Mouse (Mus musculus) embryonic facial prominence, embryonic 11.5 days (tissue): Measurements from ENCODE around the gene Rbms1. TPM values are rescaled to one million over a fixed set of nuclear protein-coding genes. Genes with fewer than 3 reads are reported as not detected.

Source experiments
- ATAC-seq: fragments of 200-750 bp; cut with Nextera tagmentation; replicated peaks from 2 replicates; pipeline ENCODE4 v1.8.0; 2017; ENCODE audit warnings: low read depth; ENCODE audit not compliant: insufficient number of reproducible peaks, low FRiP score, low TSS enrichment
- DNase-seq: peaks from one replicate; pipeline ENCODE4 v3.0.0-alpha.2; 2015; ENCODE audit warnings: low spot score
- H3K27ac ChIP-seq: fragments of 300-500 bp; sonication (generic); replicated peaks from 2 replicates; pipeline ENCODE4 v1.5.1; 2014; ENCODE audit warnings: mild to moderate bottlenecking, low read depth, low read length, control low read depth
- H3K27me3 ChIP-seq: fragments of 300-500 bp; sonication (generic); 2 replicates; pipeline ENCODE4 v1.6.1; 2014; ENCODE audit warnings: mild to moderate bottlenecking, low read length, moderate library complexity, mixed read lengths; ENCODE audit not compliant: control insufficient read depth, insufficient read depth
- H3K36me3 ChIP-seq: fragments of 300-500 bp; sonication (generic); replicated peaks from 2 replicates; pipeline ENCODE4 v1.6.1; 2014; ENCODE audit warnings: low read depth, mild to moderate bottlenecking, low read length, moderate library complexity, mixed read lengths; ENCODE audit not compliant: control insufficient read depth, insufficient read depth
- H3K4me1 ChIP-seq: fragments of 300-500 bp; sonication (generic); 2 replicates; pipeline ENCODE4 v1.6.1; 2014; ENCODE audit warnings: low read length, mixed read lengths; ENCODE audit not compliant: control insufficient read depth, insufficient read depth
- H3K4me2 ChIP-seq: fragments of 300-500 bp; sonication (generic); 2 replicates; pipeline ENCODE4 v1.6.1; 2014; ENCODE audit warnings: low read depth, mild to moderate bottlenecking, control low read depth, low read length, moderate library complexity
- H3K4me3 ChIP-seq: fragments of 300-500 bp; sonication (generic); 2 replicates; pipeline ENCODE4 v1.5.1; 2014; ENCODE audit warnings: low read depth, low read length, control low read depth
- H3K9ac ChIP-seq: fragments of 300-500 bp; sonication (generic); replicated peaks from 2 replicates; pipeline ENCODE4 v1.6.1; 2014; ENCODE audit warnings: mild to moderate bottlenecking, control low read depth, low read length
- H3K9me3 ChIP-seq: fragments of 300-500 bp; sonication (generic); replicated peaks from 2 replicates; pipeline ENCODE4 v1.6.1; 2016; ENCODE audit warnings: mild to moderate bottlenecking, low read length, inconsistent platforms, mixed read lengths; ENCODE audit not compliant: control insufficient read depth
- WGBS: fragments of 180-500 bp; shearing (Covaris S2); extraction: QIAGEN DNeasy Blood & Tissue Kit; methylation state at CpG from one replicate; pipeline ENCODE4 v1.1.7; 2014; 5-methylcytosine and 5-hydroxymethylcytosine counted together
- polyA plus RNA-seq: library from polyadenylated mRNA; unstranded; fragments of >200 nt; fragmentation: Nextera tagmentation; extraction: Ambion mirVana; gene quantifications from 2 replicates; pipeline ENCODE4 v1.2.1, GENCODE M21; 2014

The Rbms1 gene
- polyA plus RNA-seq, 1 experiment from 2014 or later = 103 TPM

DNA sequence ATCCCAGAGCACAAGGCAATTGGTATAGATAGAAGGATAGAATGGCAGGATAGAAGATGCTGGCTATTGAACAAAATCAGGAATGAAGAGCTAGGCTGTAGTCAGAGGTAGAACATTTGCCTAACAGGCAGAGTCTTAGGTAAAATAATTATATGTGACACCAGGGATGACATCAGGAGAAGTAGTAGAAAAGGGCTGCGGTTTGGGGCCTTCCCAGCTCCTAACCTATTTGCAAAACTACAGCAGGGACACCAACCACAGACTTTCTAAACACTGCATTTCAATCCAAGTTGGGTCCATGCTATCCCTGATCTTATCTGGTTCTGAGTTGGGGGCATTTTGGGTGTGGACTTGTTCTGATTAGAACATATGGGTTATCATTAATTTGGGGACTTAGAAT, 118.7 kb downstream of the Rbms1 start:
- H3K4me2 ChIP-seq = no peak overlapping the region
- no peak overlapping the region for H3K27ac ChIP-seq
- ATAC-seq (no peak), DNase-seq (no peak)
- H3K9ac ChIP-seq = no peak overlapping the region
- no peaks in the 10 kb centered on the region for H3K9me3 ChIP-seq
- H3K4me3 ChIP-seq = no peak overlapping the region
- WGBS = 100% methylated on average over 1 of the region's 1 CpGs
- H3K4me1 ChIP-seq = no peaks in the 10 kb centered on the region; the same call in 1 of the 2 replicates
- no peaks in the 10 kb centered on the region for H3K27me3 ChIP-seq
- H3K36me3 ChIP-seq = no peaks in the 10 kb centered on the region

DNA sequence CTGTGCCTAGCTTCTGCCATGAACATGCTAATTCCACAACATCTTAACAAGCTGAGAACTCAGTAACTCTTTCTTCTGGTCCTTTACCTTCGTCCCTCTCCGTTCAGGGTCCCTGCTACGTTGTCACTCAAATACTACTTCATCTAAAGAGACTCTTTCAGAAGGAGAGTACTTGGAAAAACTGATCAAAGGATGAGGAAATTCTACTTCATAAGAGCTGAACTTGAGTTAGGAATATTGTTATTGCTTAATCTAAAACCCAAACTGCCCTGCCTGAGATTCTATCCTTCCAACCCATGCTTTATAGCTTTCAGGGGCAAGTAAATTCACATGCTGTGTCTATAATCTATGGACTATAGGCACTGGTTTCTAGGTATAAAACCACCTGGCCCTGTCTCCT, 119.4 kb downstream of the Rbms1 start:
- Histone ChIP-seq H3K36me3 (no peaks in the 10 kb centered on the region), H3K4me1 (no peaks in the 10 kb centered on the region; the same call in 1 of the 2 replicates), H3K9ac (no peak overlapping the region), H3K4me2 (no peak overlapping the region), H3K9me3 (no peaks in the 10 kb centered on the region), H3K27me3 (no peaks in the 10 kb centered on the region), H3K4me3 (no peak overlapping the region), H3K27ac (no peak overlapping the region)
- DNase-seq = no peak
- 83% methylated on average over 3 of the region's 3 CpGs for WGBS
- ATAC-seq = no peak

DNA sequence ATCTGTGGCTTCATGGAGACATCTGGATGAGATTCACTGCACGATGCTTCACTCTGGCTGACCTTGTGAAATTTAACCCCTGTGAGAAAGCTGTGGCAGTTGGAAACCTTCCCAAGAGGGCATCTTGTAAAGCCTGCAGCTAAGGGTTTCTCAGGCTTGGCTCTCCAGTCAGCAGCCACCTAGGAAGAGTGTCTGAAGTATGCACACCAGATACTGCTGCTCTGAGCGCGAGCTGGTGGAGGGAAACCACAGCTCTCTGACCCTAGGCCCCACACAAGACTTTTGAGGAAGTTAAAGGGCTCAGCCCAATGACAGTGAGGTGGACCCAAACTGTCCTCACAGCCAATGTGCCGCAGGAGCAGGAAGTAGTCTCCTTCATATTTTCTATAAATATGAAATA, 120.0 kb downstream of the Rbms1 start:
- no peak overlapping the region for H3K4me3 ChIP-seq
- no peaks in the 10 kb centered on the region for H3K36me3 ChIP-seq
- WGBS = 40% methylated on average over 4 of the region's 4 CpGs
- no peak overlapping the region for H3K27ac ChIP-seq
- H3K9me3 ChIP-seq = no peaks in the 10 kb centered on the region
- no peaks in the 10 kb centered on the region; the same call in 1 of the 2 replicates for H3K4me1 ChIP-seq
- H3K4me2 ChIP-seq = no peak overlapping the region
- ATAC-seq (no peak), DNase-seq (peak; percentile 64)
- H3K9ac ChIP-seq = no peak overlapping the region
- H3K27me3 ChIP-seq = no peaks in the 10 kb centered on the region

DNA sequence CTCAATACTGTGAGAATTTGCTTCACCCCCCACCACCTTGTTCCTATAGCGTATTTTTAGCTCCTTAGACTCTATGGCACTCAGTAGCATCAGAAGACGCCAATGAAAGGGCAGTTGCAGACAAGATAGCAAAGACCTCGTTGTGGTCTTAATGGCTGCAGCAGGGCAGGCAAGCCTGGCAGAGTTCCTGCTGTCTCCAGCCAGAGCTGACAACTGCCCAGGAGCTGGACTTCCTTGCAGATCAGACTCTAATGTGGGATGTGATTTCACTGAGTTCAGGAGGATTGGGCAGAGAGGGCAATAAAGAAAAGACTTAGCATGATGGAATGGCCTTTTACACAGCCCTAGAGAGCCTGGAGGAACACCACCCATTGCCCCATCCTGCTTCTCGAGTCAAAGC, 122.1 kb downstream of the Rbms1 start:
- 83% methylated on average over 4 of the region's 4 CpGs for WGBS
- DNase-seq (no peak), ATAC-seq (no peak)
- Histone ChIP-seq H3K4me2 (no peak overlapping the region), H3K36me3 (no peaks in the 10 kb centered on the region), H3K9me3 (no peaks in the 10 kb centered on the region), H3K4me1 (no peaks in the 10 kb centered on the region; the same call in none of the 2 replicates), H3K27ac (no peak overlapping the region), H3K9ac (no peak overlapping the region), H3K27me3 (no peaks in the 10 kb centered on the region), H3K4me3 (no peak overlapping the region)

DNA sequence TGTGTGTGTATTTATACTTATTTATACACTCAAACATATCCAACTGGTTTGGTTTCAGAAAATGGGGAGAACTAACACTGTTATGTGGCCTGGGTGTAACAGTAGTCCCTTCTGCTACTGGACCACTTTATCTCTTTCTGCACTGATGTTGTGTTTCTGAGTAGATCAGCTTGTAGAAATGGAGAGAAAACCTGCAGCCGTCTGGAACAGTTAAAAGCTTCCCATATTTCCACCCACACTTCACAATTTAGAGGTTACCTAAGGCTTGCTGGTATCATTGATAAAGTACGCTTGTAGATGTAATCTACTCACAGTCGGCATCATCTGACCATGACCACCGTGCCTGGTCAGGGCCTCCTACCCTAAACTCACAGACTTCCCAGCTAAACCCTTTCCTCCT, 123.5 kb downstream of the Rbms1 start:
- no peak for ATAC-seq

DNA sequence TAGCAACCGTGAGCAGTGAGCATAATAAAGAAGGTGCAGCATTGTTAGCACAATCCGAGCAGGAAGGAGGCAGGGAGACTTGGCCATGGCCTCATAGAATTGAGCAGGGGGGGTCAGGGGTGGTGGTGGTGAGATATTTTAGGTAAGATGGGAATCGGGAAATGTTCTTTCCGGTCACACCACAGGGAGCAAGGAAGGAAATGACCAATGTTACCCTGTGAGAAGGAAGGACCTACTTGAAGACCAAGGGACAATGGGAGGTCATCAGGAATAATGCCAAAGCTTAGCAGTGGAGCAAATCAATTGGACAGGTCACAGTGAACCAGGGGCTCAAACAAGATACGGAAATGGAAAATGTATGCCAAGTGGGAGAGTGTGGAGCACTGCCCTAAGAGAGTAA, 124.1 kb downstream of the Rbms1 start:
- no peak for ATAC-seq
- H3K4me2 ChIP-seq = no peak overlapping the region
- no peak overlapping the region for H3K27ac ChIP-seq
- H3K9ac ChIP-seq = no peak overlapping the region
- no peak overlapping the region for H3K4me3 ChIP-seq
- no peaks in the 10 kb centered on the region for H3K9me3 ChIP-seq
- H3K27me3 ChIP-seq = no peaks in the 10 kb centered on the region
- WGBS = 78% methylated on average over 5 of the region's 5 CpGs
- no peaks in the 10 kb centered on the region; the same call in none of the 2 replicates for H3K4me1 ChIP-seq
- no peak for DNase-seq
- H3K36me3 ChIP-seq = no peaks in the 10 kb centered on the region

More for the DNA sequence above, 123.5 kb downstream of the Rbms1 start:
- Histone ChIP-seq H3K27ac (no peak overlapping the region), H3K36me3 (no peaks in the 10 kb centered on the region), H3K4me1 (no peaks in the 10 kb centered on the region; the same call in none of the 2 replicates), H3K4me3 (no peak overlapping the region), H3K9me3 (no peaks in the 10 kb centered on the region), H3K27me3 (no peaks in the 10 kb centered on the region), H3K4me2 (no peak overlapping the region), H3K9ac (no peak overlapping the region)
- DNase-seq = no peak
- 89% methylated on average over 4 of the region's 4 CpGs for WGBS

DNA sequence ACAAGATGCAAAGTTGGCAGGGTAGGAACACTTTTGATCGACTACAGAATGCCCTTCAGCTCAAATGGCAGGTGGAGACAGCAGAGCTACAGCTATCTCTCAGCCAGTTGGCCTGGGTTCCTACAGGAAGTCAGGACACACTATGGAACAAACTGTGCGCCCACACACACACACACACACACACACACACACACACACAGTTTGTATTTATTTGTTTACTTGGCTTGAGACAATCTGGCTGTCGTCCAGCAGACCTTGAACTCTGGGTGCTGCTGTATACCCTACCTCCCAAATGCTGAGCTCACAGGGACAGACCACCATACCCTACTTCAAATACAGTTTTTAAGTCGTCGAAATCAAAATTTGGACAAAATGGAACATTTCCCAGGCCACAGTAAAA, 125.4 kb downstream of the Rbms1 start:
- H3K36me3 ChIP-seq = no peaks in the 10 kb centered on the region
- no peaks in the 10 kb centered on the region; the same call in 1 of the 2 replicates for H3K4me1 ChIP-seq
- DNase-seq (no peak), ATAC-seq (no peak)
- H3K27ac ChIP-seq = no peak overlapping the region
- H3K4me2 ChIP-seq = no peak overlapping the region
- WGBS = 75% methylated on average over 5 of the region's 5 CpGs
- H3K27me3 ChIP-seq = no peaks in the 10 kb centered on the region
- no peak overlapping the region for H3K9ac ChIP-seq
- H3K9me3 ChIP-seq = no peaks in the 10 kb centered on the region
- H3K4me3 ChIP-seq = no peak overlapping the region

DNA sequence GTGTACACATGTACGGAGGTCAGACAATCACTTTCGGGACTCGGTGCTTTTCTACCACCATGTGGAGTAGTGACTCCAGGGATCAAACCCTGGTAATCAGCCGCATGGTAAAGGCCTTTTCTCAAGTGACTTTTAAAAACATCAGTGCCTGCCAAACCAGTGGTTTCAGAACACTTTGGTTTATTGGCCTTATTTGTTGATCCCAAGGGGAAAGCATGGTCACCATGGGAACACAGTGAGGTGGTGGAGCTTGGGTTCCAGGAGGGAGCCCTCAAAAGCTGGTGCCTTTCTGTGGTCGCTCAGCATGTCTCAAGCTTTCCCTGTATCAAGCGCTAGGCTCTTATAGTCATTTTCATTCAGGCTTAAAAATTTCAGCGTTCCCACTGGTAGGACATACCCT, 126.8 kb downstream of the Rbms1 start:
- WGBS = 88% methylated on average over 7 of the region's 7 CpGs

More for the DNA sequence above, 126.8 kb downstream of the Rbms1 start:
- no peaks in the 10 kb centered on the region for H3K27me3 ChIP-seq
- no peaks in the 10 kb centered on the region for H3K9me3 ChIP-seq
- no peaks in the 10 kb centered on the region for H3K36me3 ChIP-seq
- ATAC-seq (no peak), DNase-seq (no peak)
- H3K9ac ChIP-seq = no peak overlapping the region
- H3K4me1 ChIP-seq = no peaks in the 10 kb centered on the region; the same call in 1 of the 2 replicates
- H3K4me2 ChIP-seq = no peak overlapping the region
- no peak overlapping the region for H3K27ac ChIP-seq
- no peak overlapping the region for H3K4me3 ChIP-seq
